Mouse (Mus musculus): Measurements from ENCODE around the gene Olfr434. TPM values are rescaled to one million over a fixed set of nuclear protein-coding genes. Genes with fewer than 3 reads are reported as not detected.
"Not testable (repeated sequence)": the region's sequence is repeated elsewhere in the genome, so short reads cannot be mapped to it uniquely, and the experiment has no call there.

Gene Olfr434
- not detected for total RNA-seq (2021)
- long read RNA-seq, experiment 1: 0 reads
- long read RNA-seq, experiment 2: 0 reads

- H3K27ac ChIP-seq; DNase-seq; intact Hi-C loops (cut with DNase I); H3K4me3 ChIP-seq: not testable (repeated sequence)
These were observed at the start of gene Olfr434 for GRCm38 (mm10) chr6:43212873-43213272. TSS of gene Olfr434 (plus strand) at chr6:43213021.

GRCm38 (mm10) chr6:43167246-43167645, 45.6 kb upstream of the Olfr434 start:
- intact Hi-C loops (cut with DNase I): no loop called here

GRCm38 (mm10) chr6:43171840-43172239, 41.0 kb upstream of the Olfr434 start, which contains the start of gene Olfr13:
TSS of gene Olfr13 (plus strand) at chr6:43172140.
- no peak for DNase-seq
- no peak within 1 kb of the TSS for H3K4me3 ChIP-seq
- H3K27ac ChIP-seq: no peak within 1 kb of the TSS
- intact Hi-C loops (cut with DNase I): no loop called here
- TF ChIP-seq CTCF (IDR thresholded peaks at IDR 0.05): no peak

More at GRCm38 (mm10) chr6:43167246-43167645, 45.6 kb upstream of the Olfr434 start:
- no peak overlapping the region for H3K4me3 ChIP-seq
- no peak for DNase-seq
- no peak for TF ChIP-seq CTCF (IDR thresholded peaks at IDR 0.05)
- H3K27ac ChIP-seq: no peak overlapping the region

GRCm38 (mm10) chr6:43178129-43178528, 34.7 kb upstream of the Olfr434 start:
- TF ChIP-seq CTCF (IDR thresholded peaks at IDR 0.05): no peak
- no peak for DNase-seq
- intact Hi-C loops (cut with DNase I): no loop called here
- no peak overlapping the region for H3K4me3 ChIP-seq
- no peak overlapping the region for H3K27ac ChIP-seq

- no peak for TF ChIP-seq CTCF (IDR thresholded peaks at IDR 0.05)
- intact Hi-C loops (cut with DNase I): no loop called here
These were observed 34.0 kb upstream of the Olfr434 start for GRCm38 (mm10) chr6:43178584-43179501.

GRCm38 (mm10) chr6:43190986-43191385, 21.8 kb upstream of the Olfr434 start:
- intact Hi-C loops (cut with DNase I): no loop called here
- no peak for DNase-seq
- Histone ChIP-seq H3K4me3 (no peak overlapping the region), H3K27ac (no peak overlapping the region)
- TF ChIP-seq CTCF (IDR thresholded peaks at IDR 0.05): no peak

More at GRCm38 (mm10) chr6:43178584-43179501, 34.0 kb upstream of the Olfr434 start:
- no peak overlapping the region for H3K27ac ChIP-seq
- H3K4me3 ChIP-seq: no peak overlapping the region
- DNase-seq: no peak

- no peak within 1 kb of the TSS for H3K27ac ChIP-seq
- intact Hi-C loops (cut with DNase I): no loop called here
- TF ChIP-seq CTCF (IDR thresholded peaks at IDR 0.05): no peak
- DNase-seq: no peak
- no peak within 1 kb of the TSS for H3K4me3 ChIP-seq
These were observed 16.0 kb upstream of the Olfr434 start, which contains the start of gene Olfr435 for GRCm38 (mm10) chr6:43196781-43197180. TSS of gene Olfr435 (plus strand) at chr6:43197146.

GRCm38 (mm10) chr6:43198094-43198493, 14.7 kb upstream of the Olfr434 start:
- DNase-seq: no peak
- H3K4me3 ChIP-seq: no peak overlapping the region
- TF ChIP-seq CTCF (IDR thresholded peaks at IDR 0.05): no peak
- intact Hi-C loops (cut with DNase I): no loop called here
- no peak overlapping the region for H3K27ac ChIP-seq

- intact Hi-C loops (cut with DNase I): no loop called here
- Histone ChIP-seq H3K27ac (no peak overlapping the region), H3K4me3 (no peak overlapping the region)
- DNase-seq: no peak
- no peak for TF ChIP-seq CTCF (IDR thresholded peaks at IDR 0.05)
These were observed 10.0 kb upstream of the Olfr434 start for GRCm38 (mm10) chr6:43202786-43203185.

- no peak for DNase-seq
- intact Hi-C loops (cut with DNase I): no loop called here
- TF ChIP-seq CTCF (IDR thresholded peaks at IDR 0.05): no peak
- Histone ChIP-seq H3K27ac (no peak overlapping the region), H3K4me3 (no peak overlapping the region)
These were observed 7.5 kb upstream of the Olfr434 start for GRCm38 (mm10) chr6:43205355-43205754.

GRCm38 (mm10) chr6:43231255-43231654, 18.4 kb downstream of the Olfr434 start, which contains the start of gene Olfr47:
TSS of gene Olfr47 (plus strand) at chr6:43231529.
- H3K4me3 ChIP-seq; DNase-seq; intact Hi-C loops (cut with DNase I); H3K27ac ChIP-seq: not testable (repeated sequence)

GRCm38 (mm10) chr6:43242061-43242460, 29.2 kb downstream of the Olfr434 start:
- Histone ChIP-seq H3K27ac (no peak overlapping the region), H3K4me3 (no peak overlapping the region)
- DNase-seq: no peak
- intact Hi-C loops (cut with DNase I): no loop called here
- peak; percentile 42 for TF ChIP-seq CTCF (IDR thresholded peaks at IDR 0.05)

- no peak for TF ChIP-seq CTCF (IDR thresholded peaks at IDR 0.05)
- intact Hi-C loops (cut with DNase I): no loop called here
- Histone ChIP-seq H3K27ac (no peak overlapping the region), H3K4me3 (no peak overlapping the region)
- no peak for DNase-seq
These were observed 34.6 kb downstream of the Olfr434 start for GRCm38 (mm10) chr6:43247396-43247795.

Measured in gastrocnemius, adult 2 months (tissue).